Mouse (Mus musculus) midbrain, embryonic 14.5 days (tissue): ENCODE measurements around the gene Megf8. TPM values are rescaled to one million over a fixed set of nuclear protein-coding genes. Genes with fewer than 3 reads are reported as not detected.

Experiments used
- ATAC-seq: fragments of 200-750 bp; cut with Nextera tagmentation; 2 replicates; pipeline ENCODE4 v1.8.0; 2017; ENCODE audit warnings: moderate number of reproducible peaks, moderate library complexity; ENCODE audit not compliant: low FRiP score, low TSS enrichment
- DNase-seq: peaks from one replicate; pipeline ENCODE4 v3.0.0-alpha.2; 2015
- H3K27ac ChIP-seq: fragments of 300-500 bp; sonication (generic); replicated peaks from 2 replicates; pipeline ENCODE4 v1.5.1; 2014; ENCODE audit warnings: mild to moderate bottlenecking, low read depth, low read length, moderate library complexity
- H3K27me3 ChIP-seq: fragments of 300-500 bp; sonication (generic); 2 replicates; pipeline ENCODE4 v1.6.1; 2014; ENCODE audit warnings: low read length, control low read depth, mixed read lengths; ENCODE audit not compliant: control insufficient read depth, insufficient read depth
- H3K36me3 ChIP-seq: fragments of 300-500 bp; sonication (generic); 2 replicates; pipeline ENCODE4 v1.6.1; 2014; ENCODE audit warnings: low read length, control low read depth; ENCODE audit not compliant: control insufficient read depth, insufficient read depth
- H3K4me1 ChIP-seq: fragments of 300-500 bp; sonication (generic); 2 replicates; pipeline ENCODE4 v1.6.1; 2014; ENCODE audit warnings: mild to moderate bottlenecking, antibody characterized with exemption, low read length, control low read depth; ENCODE audit not compliant: control insufficient read depth, insufficient read depth
- H3K4me2 ChIP-seq: fragments of 300-500 bp; sonication (generic); 2 replicates; pipeline ENCODE4 v1.6.1; 2014; ENCODE audit warnings: mild to moderate bottlenecking, low read length, moderate library complexity
- H3K4me3 ChIP-seq: fragments of 300-500 bp; sonication (generic); replicated peaks from 2 replicates; pipeline ENCODE4 v1.5.1; 2014; ENCODE audit warnings: low read depth, low read length
- H3K9ac ChIP-seq: fragments of 300-500 bp; sonication (generic); replicated peaks from 2 replicates; pipeline ENCODE4 v1.6.1; 2014; ENCODE audit warnings: mild to moderate bottlenecking, low read length, moderate library complexity
- H3K9me3 ChIP-seq: fragments of 300-500 bp; sonication (generic); 2 replicates; pipeline ENCODE4 v1.6.1; 2016; ENCODE audit warnings: low read length, control low read depth, mixed read lengths; ENCODE audit not compliant: control insufficient read depth
- WGBS: fragments of 180-500 bp; shearing (Covaris S2); extraction: QIAGEN DNeasy Blood & Tissue Kit; methylation state at CpG from one replicate; pipeline ENCODE4 v1.1.7; 2014; 5-methylcytosine and 5-hydroxymethylcytosine counted together
- polyA plus RNA-seq: library from polyadenylated mRNA; unstranded; fragments of >200 nt; fragmentation: Nextera tagmentation; extraction: Ambion mirVana; gene quantifications from 2 replicates; pipeline ENCODE4 v1.2.1, GENCODE M21; 2014

The Megf8 gene
- polyA plus RNA-seq, 1 experiment from 2014 or later = 21.6 TPM

GRCm38 (mm10) chr7:25401986-25402385 lies 85.0 kb downstream of the Megf8 start:
- DNase-seq (no peak), ATAC-seq (no peak)
- Histone ChIP-seq H3K27ac (no peak overlapping the region), H3K9ac (no peak overlapping the region), H3K4me2 (no peak overlapping the region), H3K27me3 (no peaks in the 10 kb centered on the region), H3K4me1 (no peaks in the 10 kb centered on the region), H3K4me3 (no peak overlapping the region), H3K9me3 (no peaks in the 10 kb centered on the region), H3K36me3 (no peaks in the 10 kb centered on the region)
- 28% methylated on average over 5 of the region's 5 CpGs for WGBS

GRCm38 (mm10) chr7:25402671-25403101 lies 85.7 kb downstream of the Megf8 start:
- no peaks in the 10 kb centered on the region for H3K36me3 ChIP-seq
- no peak for ATAC-seq
- no peak overlapping the region for H3K27ac ChIP-seq
- DNase-seq = peak; percentile 49
- no peak overlapping the region for H3K9ac ChIP-seq
- H3K27me3 ChIP-seq = no peaks in the 10 kb centered on the region
- no peak overlapping the region for H3K4me3 ChIP-seq
- H3K9me3 ChIP-seq = no peaks in the 10 kb centered on the region
- 0% methylated on average over 2 of the region's 2 CpGs for WGBS
- no peaks in the 10 kb centered on the region for H3K4me1 ChIP-seq
- H3K4me2 ChIP-seq = no peak overlapping the region

- WGBS = 90% methylated on average over 7 of the region's 7 CpGs
- no peak for ATAC-seq
These were observed 89.5 kb downstream of the Megf8 start for GRCm38 (mm10) chr7:25406468-25406867.

GRCm38 (mm10) chr7:25409114-25409760 lies 92.3 kb downstream of the Megf8 start:
- ATAC-seq (no peak), DNase-seq (peak; percentile 49)
- Histone ChIP-seq H3K4me3 (no peak overlapping the region), H3K4me2 (no peak overlapping the region), H3K9me3 (no peaks in the 10 kb centered on the region), H3K27ac (no peak overlapping the region), H3K27me3 (no peaks in the 10 kb centered on the region), H3K4me1 (no peaks in the 10 kb centered on the region), H3K36me3 (no peaks in the 10 kb centered on the region), H3K9ac (no peak overlapping the region)
- 47% methylated on average over 4 of the region's 4 CpGs for WGBS

More at GRCm38 (mm10) chr7:25406468-25406867, 89.5 kb downstream of the Megf8 start:
- Histone ChIP-seq H3K36me3 (no peaks in the 10 kb centered on the region), H3K27ac (no peak overlapping the region), H3K4me3 (no peak overlapping the region), H3K9ac (no peak overlapping the region), H3K4me1 (no peaks in the 10 kb centered on the region), H3K9me3 (no peaks in the 10 kb centered on the region), H3K27me3 (no peaks in the 10 kb centered on the region), H3K4me2 (no peak overlapping the region)
- no peak for DNase-seq

GRCm38 (mm10) chr7:25410969-25411615 lies 94.1 kb downstream of the Megf8 start:
- Histone ChIP-seq H3K4me3 (no peak overlapping the region), H3K4me1 (no peaks in the 10 kb centered on the region), H3K36me3 (no peaks in the 10 kb centered on the region), H3K27me3 (no peaks in the 10 kb centered on the region), H3K27ac (no peak overlapping the region), H3K9me3 (no peaks in the 10 kb centered on the region), H3K9ac (no peak overlapping the region), H3K4me2 (no peak overlapping the region)
- 91% methylated on average over 1 of the region's 1 CpGs for WGBS
- ATAC-seq (no peak), DNase-seq (no peak)

GRCm38 (mm10) chr7:25411861-25412260 lies 94.9 kb downstream of the Megf8 start:
- 86% methylated on average over 3 of the region's 3 CpGs for WGBS
- no peak for DNase-seq
- H3K9ac ChIP-seq = no peak overlapping the region
- H3K27ac ChIP-seq = no peak overlapping the region
- no peaks in the 10 kb centered on the region for H3K27me3 ChIP-seq
- H3K36me3 ChIP-seq = no peaks in the 10 kb centered on the region
- H3K4me1 ChIP-seq = no peaks in the 10 kb centered on the region
- no peak overlapping the region for H3K4me3 ChIP-seq
- no peak for ATAC-seq
- H3K9me3 ChIP-seq = no peaks in the 10 kb centered on the region
- no peak overlapping the region for H3K4me2 ChIP-seq

- DNase-seq = no peak
- H3K4me1 ChIP-seq = no peaks in the 10 kb centered on the region
- no peak within 1 kb of the TSS for H3K9ac ChIP-seq
- H3K4me2 ChIP-seq = no peak within 1 kb of the TSS
- no peaks in the 10 kb centered on the region for H3K27me3 ChIP-seq
- WGBS = 54% methylated on average over 7 of the region's 7 CpGs
- no peaks in the 10 kb centered on the region for H3K36me3 ChIP-seq
- no peaks in the 10 kb centered on the region for H3K9me3 ChIP-seq
- ATAC-seq = no peak
- no peak within 1 kb of the TSS for H3K27ac ChIP-seq
- no peak within 1 kb of the TSS for H3K4me3 ChIP-seq
These were observed 96.0 kb downstream of the Megf8 start, which contains the start of gene Cxcl17 for GRCm38 (mm10) chr7:25412833-25413441. TSS of gene Cxcl17 (minus strand) at chr7:25412886.
